Mouse (Mus musculus) C2C12 (cell line): ENCODE results near the gene Sec22c. TPM values are rescaled to one million over a fixed set of nuclear protein-coding genes. Genes with fewer than 3 reads are reported as not detected.

Experiments
- H3K27me3 ChIP-seq: one replicate; pipeline ENCODE4 v1.6.1; 2011; ENCODE audit not compliant: control insufficient read depth, insufficient read depth, insufficient read length
- H3K36me3 ChIP-seq: one replicate; pipeline ENCODE4 v1.6.1; 2011; ENCODE audit not compliant: control insufficient read depth, insufficient read depth
- H3K4me3 ChIP-seq: one replicate; pipeline ENCODE4 v1.5.1; 2011; ENCODE audit warnings: mild to moderate bottlenecking, control low read depth; ENCODE audit not compliant: poor library complexity, insufficient read depth, severe bottlenecking
- H3K79me2 ChIP-seq: one replicate; pipeline ENCODE4 v1.6.1; 2011; ENCODE audit not compliant: control insufficient read depth, insufficient read depth
- H3K79me3 ChIP-seq: one replicate; pipeline ENCODE4 v1.6.1; 2011; ENCODE audit warnings: low read depth, control low read depth
- H3ac ChIP-seq: one replicate; pipeline ENCODE3; 2011; ENCODE audit warnings: low read depth; ENCODE audit not compliant: control insufficient read depth, insufficient read length
- CEBPB ChIP-seq: IDR thresholded peaks from one replicate; pipeline ENCODE4 v1.6.1; 2011; ENCODE audit warnings: low read depth, mild to moderate bottlenecking, control low read depth, moderate library complexity
- CTCF ChIP-seq: IDR thresholded peaks from one replicate; pipeline ENCODE4 v1.5.1; 2011; ENCODE audit not compliant: control insufficient read depth, insufficient read depth, insufficient read length
- FOSL1 ChIP-seq: IDR thresholded peaks from one replicate; pipeline ENCODE4 v1.8.0; 2011; ENCODE audit warnings: mild to moderate bottlenecking, low read length; ENCODE audit not compliant: poor library complexity, insufficient read depth, severe bottlenecking
- MAX ChIP-seq: IDR thresholded peaks from one replicate; pipeline ENCODE4 v1.6.1; 2011; ENCODE audit warnings: mild to moderate bottlenecking, control low read depth
- MYOD1 ChIP-seq: IDR thresholded peaks from one replicate; pipeline ENCODE4 v1.6.1; 2011; ENCODE audit warnings: low read depth; ENCODE audit not compliant: control insufficient read depth, insufficient read length
- MYOG ChIP-seq: IDR thresholded peaks from one replicate; pipeline ENCODE4 v1.6.1; 2011; ENCODE audit not compliant: control insufficient read depth, insufficient read length; ENCODE audit errors: extremely low read depth
- USF1 ChIP-seq: IDR thresholded peaks from one replicate; pipeline ENCODE4 v1.6.1; 2011; ENCODE audit warnings: low read depth, mild to moderate bottlenecking, control low read depth, moderate library complexity
- polyA plus RNA-seq: library from polyadenylated mRNA; unstranded; fragments of >200 nt; fragmentation: generic; extraction: Trizol; gene quantifications from one replicate; pipeline ENCODE4 v1.2.1, GENCODE M21; 2012; ENCODE audit warnings: missing spikeins

The Sec22c gene
- polyA plus RNA-seq, 1 experiment = 8.0 TPM

- Histone ChIP-seq H3K27me3 (peaks cover 11% of the 10 kb centered on the region), H3K4me3 (no peak overlapping the region), H3K79me3 (no peaks in the 10 kb centered on the region), H3K79me2 (no peaks in the 10 kb centered on the region), H3K36me3 (no peaks in the 10 kb centered on the region), H3ac (no peak overlapping the region)
- no peak for TF ChIP-seq MAX
- no peak for TF ChIP-seq USF1
- TF ChIP-seq FOSL1 = no peak
- TF ChIP-seq MYOD1 = no peak
- no peak for TF ChIP-seq CEBPB
- TF ChIP-seq CTCF = no peak
These were observed 41.2 kb downstream of the Sec22c start for GRCm38 (mm10) chr9:121664104-121664503.

GRCm38 (mm10) chr9:121663467-121663866 is 41.8 kb downstream of the Sec22c start:
- no peaks in the 10 kb centered on the region for H3K79me2 ChIP-seq
- no peaks in the 10 kb centered on the region for H3K36me3 ChIP-seq
- peaks cover 17% of the 10 kb centered on the region for H3K27me3 ChIP-seq
- H3K4me3 ChIP-seq = no peak overlapping the region
- H3K79me3 ChIP-seq = no peaks in the 10 kb centered on the region
- no peak for TF ChIP-seq MYOD1
- TF ChIP-seq CEBPB = no peak
- no peak for TF ChIP-seq MAX
- TF ChIP-seq FOSL1 = no peak
- TF ChIP-seq CTCF = no peak
- no peak for TF ChIP-seq USF1
- no peak for TF ChIP-seq MYOG
- H3ac ChIP-seq = no peak overlapping the region

GRCm38 (mm10) chr9:121659791-121660190 is 45.5 kb downstream of the Sec22c start:
- H3K27me3 ChIP-seq = peaks cover 30% of the 10 kb centered on the region
- H3K4me3 ChIP-seq = no peak overlapping the region
- no peaks in the 10 kb centered on the region for H3K79me2 ChIP-seq
- no peak overlapping the region for H3ac ChIP-seq
- TF ChIP-seq MYOD1 = no peak
- no peak for TF ChIP-seq USF1
- TF ChIP-seq FOSL1 = no peak
- no peaks in the 10 kb centered on the region for H3K36me3 ChIP-seq
- no peaks in the 10 kb centered on the region for H3K79me3 ChIP-seq

- H3K27me3 ChIP-seq = peaks cover 30% of the 10 kb centered on the region
- TF ChIP-seq MYOG (no peak), FOSL1 (no peak), CEBPB (no peak), USF1 (no peak), CTCF (no peak), MYOD1 (no peak), MAX (no peak)
- no peaks in the 10 kb centered on the region for H3K79me3 ChIP-seq
These were observed 47.0 kb downstream of the Sec22c start for GRCm38 (mm10) chr9:121658248-121658647.

GRCm38 (mm10) chr9:121657143-121657542 is 48.1 kb downstream of the Sec22c start:
- no peaks in the 10 kb centered on the region for H3K79me3 ChIP-seq
- no peak for TF ChIP-seq MYOG
- no peak overlapping the region for H3K4me3 ChIP-seq
- peaks cover 30% of the 10 kb centered on the region for H3K27me3 ChIP-seq
- H3ac ChIP-seq = no peak overlapping the region
- H3K79me2 ChIP-seq = no peaks in the 10 kb centered on the region
- no peaks in the 10 kb centered on the region for H3K36me3 ChIP-seq

More at GRCm38 (mm10) chr9:121658248-121658647, 47.0 kb downstream of the Sec22c start:
- Histone ChIP-seq H3ac (no peak overlapping the region), H3K79me2 (no peaks in the 10 kb centered on the region), H3K4me3 (no peak overlapping the region), H3K36me3 (no peaks in the 10 kb centered on the region)

- H3K79me3 ChIP-seq = no peaks in the 10 kb centered on the region
- H3ac ChIP-seq = no peak overlapping the region
- no peaks in the 10 kb centered on the region for H3K36me3 ChIP-seq
- TF ChIP-seq CTCF (no peak), CEBPB (no peak), MYOG (no peak), USF1 (no peak), MAX (no peak), FOSL1 (no peak), MYOD1 (no peak)
- H3K27me3 ChIP-seq = peaks cover 30% of the 10 kb centered on the region
- no peak overlapping the region for H3K4me3 ChIP-seq
- H3K79me2 ChIP-seq = no peaks in the 10 kb centered on the region
These were observed 49.0 kb downstream of the Sec22c start for GRCm38 (mm10) chr9:121656322-121656721.
